Mouse (Mus musculus) liver, adult 2 months (tissue): Measurements from ENCODE around the gene Slc16a5. TPM values are rescaled to one million over a fixed set of nuclear protein-coding genes. Genes with fewer than 3 reads are reported as not detected.

ENCODE experiments used
- DNase-seq: peaks from one replicate; pipeline ENCODE4 v3.0.0-alpha.2; 2011; ENCODE audit warnings: low read depth, low spot score; ENCODE audit errors: extremely low read depth
- H3K27ac ChIP-seq: fragments of 200-500 bp; replicated peaks from 2 replicates; pipeline ENCODE4 v1.5.1; 2012; ENCODE audit warnings: low read depth, mild to moderate bottlenecking, control low read depth, inconsistent platforms, low read length; ENCODE audit not compliant: insufficient read depth
- H3K27me3 ChIP-seq: fragments of 200-500 bp; 2 replicates; pipeline ENCODE4 v1.6.1; 2012; ENCODE audit warnings: mild to moderate bottlenecking, moderate library complexity, low read length, inconsistent platforms; ENCODE audit not compliant: control insufficient read depth, insufficient read depth
- H3K36me3 ChIP-seq: fragments of 200-500 bp; 2 replicates; pipeline ENCODE4 v1.6.1; 2012; ENCODE audit warnings: low read length, inconsistent platforms; ENCODE audit not compliant: control insufficient read depth, insufficient read depth
- H3K4me1 ChIP-seq: fragments of 200-500 bp; 2 replicates; pipeline ENCODE4 v1.6.1; 2011; ENCODE audit warnings: low read length; ENCODE audit not compliant: control insufficient read depth, insufficient read depth
- H3K4me3 ChIP-seq: fragments of 200-500 bp; 2 replicates; pipeline ENCODE4 v1.5.1; 2011; ENCODE audit warnings: low read depth, mild to moderate bottlenecking, control low read depth, low read length, moderate library complexity; ENCODE audit not compliant: insufficient read depth
- H3K79me2 ChIP-seq: fragments of 200-500 bp; 2 replicates; pipeline ENCODE4 v1.6.1; 2012; ENCODE audit warnings: inconsistent platforms, mild to moderate bottlenecking, low read length, moderate library complexity; ENCODE audit not compliant: control insufficient read depth, insufficient read depth
- H3K9ac ChIP-seq: fragments of 200-500 bp; 2 replicates; pipeline ENCODE4 v1.6.1; 2012; ENCODE audit warnings: low read depth, mild to moderate bottlenecking, control low read depth, inconsistent platforms, low read length
- CTCF ChIP-seq: fragments of 200-500 bp; IDR thresholded peaks from 2 replicates; pipeline ENCODE4 v1.5.1; 2011; ENCODE audit warnings: low read depth, low read length, control low read depth
- POLR2A ChIP-seq: fragments of 200-500 bp; IDR thresholded peaks from 2 replicates; pipeline ENCODE4 v1.6.1; 2011; ENCODE audit warnings: low read length, control low read depth; ENCODE audit not compliant: insufficient read depth; ENCODE audit errors: extremely low read depth
- WGBS: fragments of 180-500 bp; shearing (Covaris S2); methylation state at CpG from one replicate; pipeline ENCODE4 v1.1.7; 2018; 5-methylcytosine and 5-hydroxymethylcytosine counted together
- polyA plus RNA-seq: library from polyadenylated mRNA; depleted of rRNA; stranded (reverse); fragments of >200 nt; gene quantifications from 2 replicates; pipeline ENCODE4 v1.2.3, GENCODE M21; 2012
- total RNA-seq: library from RNA; depleted of rRNA; stranded (reverse); fragments of >200 nt; gene quantifications from 2 replicates; pipeline ENCODE4 v1.2.3, GENCODE M21; 2014

Slc16a5 gene
- total and polyA plus RNA-seq, 2 experiments = 23.0 to 49.1 TPM

DNA sequence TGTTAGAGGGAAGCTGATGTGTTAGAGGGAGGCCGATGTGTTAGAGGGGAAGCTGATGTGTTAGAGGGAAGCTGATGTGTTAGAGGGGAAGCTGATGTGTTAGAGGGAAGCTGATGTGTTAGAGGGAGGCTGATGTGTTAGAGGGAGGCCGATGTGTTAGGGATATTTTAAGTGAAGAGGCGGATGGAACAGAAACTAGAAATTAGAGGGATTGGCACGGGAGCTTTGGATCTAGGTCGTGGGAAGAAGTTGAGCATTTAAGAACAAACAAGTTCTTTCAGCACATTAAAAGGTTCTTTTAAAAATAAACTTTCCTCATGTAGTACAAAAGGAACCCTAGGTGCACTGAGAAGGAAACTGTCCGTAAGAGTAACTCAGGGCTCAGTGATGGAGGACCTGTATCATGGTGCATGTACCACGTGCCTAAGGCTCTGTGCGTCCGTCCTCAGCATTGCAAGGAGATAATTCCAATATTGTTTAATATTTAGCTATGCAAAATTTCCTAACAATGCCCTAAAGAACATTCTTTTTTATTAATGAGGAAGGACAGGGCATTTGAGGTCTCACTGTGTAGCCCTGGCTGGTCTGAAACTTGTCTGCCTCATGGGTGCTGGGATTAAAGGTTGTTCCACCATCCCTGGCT, 16.1 kb downstream of the Slc16a5 start:
- no peaks in the 10 kb centered on the region for H3K36me3 ChIP-seq
- 75% methylated on average over 9 of the region's 9 CpGs for WGBS
- no peaks in the 10 kb centered on the region for H3K27me3 ChIP-seq
- H3K79me2 ChIP-seq = peaks cover 11% of the 10 kb centered on the region; the same call in 1 of the 2 replicates
- peaks cover 9% of the 10 kb centered on the region for H3K4me1 ChIP-seq
- no peak overlapping the region for H3K9ac ChIP-seq
- H3K4me3 ChIP-seq = no peak overlapping the region
- no peak for DNase-seq
- H3K27ac ChIP-seq = no peak overlapping the region
- TF ChIP-seq POLR2A (no peak), CTCF (no peak)

GRCm38 (mm10) chr11:115481553-115482259, 19.4 kb downstream of the Slc16a5 start:
- Histone ChIP-seq H3K27ac (no peak overlapping the region), H3K9ac (no peak overlapping the region), H3K36me3 (no peaks in the 10 kb centered on the region), H3K79me2 (peaks cover 4% of the 10 kb centered on the region; the same call in 1 of the 2 replicates), H3K27me3 (no peaks in the 10 kb centered on the region), H3K4me3 (no peak overlapping the region), H3K4me1 (no peaks in the 10 kb centered on the region)
- no peak for DNase-seq
- 86% methylated on average over 6 of the region's 6 CpGs for WGBS
- TF ChIP-seq CTCF (no peak), POLR2A (no peak)

- H3K4me3 ChIP-seq = no peak overlapping the region
Measured at GRCm38 (mm10) chr11:115483278-115483677, 21.0 kb downstream of the Slc16a5 start.

DNA sequence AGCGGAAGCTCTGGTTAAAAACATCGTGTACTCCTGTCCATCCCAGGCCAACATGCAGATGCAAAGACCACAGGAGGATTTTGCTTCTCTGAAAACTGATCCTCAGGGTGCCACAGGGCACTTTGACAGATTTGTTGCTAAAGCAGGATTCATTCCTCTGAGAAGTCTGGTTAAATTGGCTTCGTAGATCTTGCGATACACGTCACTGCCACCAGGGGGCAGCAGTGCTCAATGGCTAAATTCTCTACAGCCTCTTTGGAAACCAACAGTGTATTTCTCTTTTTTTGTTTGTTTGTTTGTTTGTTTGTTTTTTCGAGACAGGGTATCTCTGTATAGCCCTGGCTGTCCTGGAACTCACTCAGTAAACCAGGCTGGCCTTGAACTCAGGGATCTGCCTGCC, 21.5 kb downstream of the Slc16a5 start:
- 18% methylated on average over 6 of the region's 6 CpGs for WGBS
- Histone ChIP-seq H3K4me3 (no peak overlapping the region), H3K36me3 (no peaks in the 10 kb centered on the region), H3K27me3 (no peaks in the 10 kb centered on the region), H3K79me2 (no peaks in the 10 kb centered on the region; the same call in 1 of the 2 replicates), H3K9ac (no peak overlapping the region), H3K4me1 (no peaks in the 10 kb centered on the region), H3K27ac (no peak overlapping the region)
- TF ChIP-seq CTCF (peak; percentile 82), POLR2A (no peak)
- peak; percentile 49 for DNase-seq

More at GRCm38 (mm10) chr11:115483278-115483677, 21.0 kb downstream of the Slc16a5 start:
- Histone ChIP-seq H3K27ac (no peak overlapping the region), H3K79me2 (no peaks in the 10 kb centered on the region; the same call in 1 of the 2 replicates), H3K36me3 (no peaks in the 10 kb centered on the region), H3K9ac (no peak overlapping the region), H3K4me1 (no peaks in the 10 kb centered on the region), H3K27me3 (no peaks in the 10 kb centered on the region)
- 81% methylated on average over 11 of the region's 11 CpGs for WGBS
- TF ChIP-seq CTCF (no peak), POLR2A (no peak)
- no peak for DNase-seq

DNA sequence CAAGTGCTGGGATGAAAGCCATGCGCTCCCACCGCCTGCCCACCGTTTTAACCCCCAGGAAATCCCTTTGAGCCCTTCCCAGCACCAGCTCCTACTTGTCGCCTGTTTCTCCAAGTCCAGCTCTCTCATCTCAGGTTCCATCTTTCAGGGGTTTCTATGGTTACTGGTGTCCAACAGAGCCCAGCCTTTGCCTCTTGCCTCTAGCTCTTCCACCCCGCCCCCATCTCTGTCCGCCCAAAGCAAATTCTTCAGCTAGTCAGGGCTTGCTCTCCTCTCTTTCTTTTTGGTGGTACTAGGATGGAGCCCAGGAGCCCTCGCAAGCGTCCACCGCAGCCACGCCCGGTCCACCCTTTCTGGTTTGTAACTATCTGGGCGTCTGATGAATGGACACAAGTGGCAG, 22.9 kb downstream of the Slc16a5 start:
- no peak overlapping the region for H3K4me3 ChIP-seq
- H3K27ac ChIP-seq = no peak overlapping the region
- H3K36me3 ChIP-seq = no peaks in the 10 kb centered on the region
- H3K27me3 ChIP-seq = no peaks in the 10 kb centered on the region
- TF ChIP-seq POLR2A (no peak), CTCF (no peak)
- H3K9ac ChIP-seq = no peak overlapping the region
- no peaks in the 10 kb centered on the region for H3K4me1 ChIP-seq
- H3K79me2 ChIP-seq = no peaks in the 10 kb centered on the region; the same call in 1 of the 2 replicates
- 92% methylated on average over 12 of the region's 12 CpGs for WGBS
- no peak for DNase-seq
